In genomic region chr2:130728906-130729585, GRCm38 (mm10) we compare ENCODE assay signal across 26 mouse cellular contexts. TPM values are rescaled to one million over a fixed set of nuclear protein-coding genes. Genes with fewer than 3 reads are reported as not detected.
DNase-seq lines count a peak whose midpoint lies in the region; ATAC-seq and TF ChIP-seq lines count a peak whose summit lies in the region.
"Had no signal": no experiment of that assay in that cellular context is flagged by ENCODE, and none has a peak within 500 bp of the region (broad histone marks: within the 10 kb centered on the region; RNA-seq: fewer than 3 reads in every experiment).

No protein-coding gene starts in this region.

- WGBS in heart, postnatal 0 days = 70% methylated on average over 2 of the region's 2 CpGs

- no peak overlapping the region for H3K9ac ChIP-seq in heart, postnatal 0 days (replicated peaks; ENCODE audit: low read depth, low read length)
- H3K9ac ChIP-seq: embryonic facial prominence, embryonic 12.5 days; limb, embryonic 13.5 days; liver, embryonic 13.5 days; midbrain, embryonic 13.5 days; stomach, embryonic 15.5 days had no signal

- H3K27ac ChIP-seq in heart, postnatal 0 days (ENCODE audit: low read depth) = no peak overlapping the region
- H3K27ac ChIP-seq: embryonic facial prominence, embryonic 12.5 days; heart, embryonic 10.5 days; limb, embryonic 13.5 days; liver, embryonic 13.5 days; midbrain, embryonic 13.5 days; stomach, embryonic 15.5 days had no signal

- intact Hi-C loops in heart, postnatal 25 days (cut with DNase I) = no loop called here
- intact Hi-C loops in left cerebral cortex, postnatal 36 days (cut with DNase I) = no loop called here

- ATAC-seq in heart, postnatal 0 days (ENCODE audit: insufficient read depth, low read depth) = peak; percentile 33; the same call in 1 of the 2 replicates
- ATAC-seq: activated CD4-positive, CD25-positive, alpha-beta regulatory T cell, adult 4 months; midbrain, embryonic 13.5 days had no signal

- no peak overlapping the region for H3K4me2 ChIP-seq in heart, postnatal 0 days (ENCODE audit: low read depth, low read length)
- H3K4me2 ChIP-seq: embryonic facial prominence, embryonic 12.5 days; limb, embryonic 13.5 days; liver, embryonic 13.5 days; midbrain, embryonic 13.5 days; stomach, embryonic 15.5 days had no signal

- no peak for DNase-seq in heart, postnatal 0 days (ENCODE audit: low spot score)
- DNase-seq in heart, postnatal 25 days (ENCODE audit: low spot score) = no peak
- DNase-seq in left cerebral cortex, postnatal 36 days (ENCODE audit: low spot score in 2 of 2) = peak; percentile 28 to 34
- DNase-seq in left cerebral cortex, adult 8-10 months (ENCODE audit: low spot score in 2 of 2) = no peak
- DNase-seq in 3T3-L1 (ENCODE audit: low read depth, low spot score) (peak; percentile 42), adipocyte (ENCODE audit: low spot score) (peak; percentile 63)
- DNase-seq in ovary, postnatal 14 days (ENCODE audit: low spot score) = no peak
- DNase-seq in c-Kit-positive CD71-positive TER-119-positive erythroid progenitor cells, embryonic 14.5 days (ENCODE audit: low spot score) = no peak
- DNase-seq: adrenal gland, postnatal 14 days; B cell, adult 2 months; cerebellum, adult 11-12 months; kidney, adult 2 months; kidney, postnatal 14 days; liver, embryonic 13.5 days; right cerebral cortex, postnatal 4 days; thymus, adult 2 months had no signal

- TF ChIP-seq CTCF in heart, postnatal 0 days (IDR thresholded peaks at IDR 0.05; ENCODE audit: low read depth) = no peak

- H3K4me3 ChIP-seq in heart, postnatal 0 days (ENCODE audit: low read depth, low read length) = no peak overlapping the region
- H3K4me3 ChIP-seq: embryonic facial prominence, embryonic 12.5 days; heart, embryonic 10.5 days; limb, embryonic 13.5 days; liver, embryonic 13.5 days; megakaryocyte, embryonic 14.5 days; midbrain, embryonic 13.5 days; stomach, embryonic 15.5 days had no signal

- peaks cover 95% of the 10 kb centered on the region for H3K36me3 ChIP-seq in heart, postnatal 0 days (replicated peaks; ENCODE audit: control insufficient read depth, insufficient read depth, low read length)

- H3K9me3 ChIP-seq in heart, postnatal 0 days (replicated peaks; ENCODE audit: control insufficient read depth, low read length) = no peaks in the 10 kb centered on the region
- H3K9me3 ChIP-seq: embryonic facial prominence, embryonic 12.5 days; G1E; heart, embryonic 10.5 days; liver, embryonic 13.5 days; stomach, embryonic 15.5 days had no signal

- TF ChIP-seq EP300 in heart, postnatal 0 days (IDR thresholded peaks at IDR 0.05; ENCODE audit: low read depth) = no peak

- H3K27me3 ChIP-seq in heart, postnatal 0 days (ENCODE audit: control insufficient read depth, insufficient read depth, low read length) = no peaks in the 10 kb centered on the region
- H3K27me3 ChIP-seq: CH12.LX; embryonic facial prominence, embryonic 12.5 days; limb, embryonic 13.5 days; liver, embryonic 13.5 days; megakaryocyte, embryonic 14.5 days; midbrain, embryonic 13.5 days; stomach, embryonic 15.5 days had no signal

- H3K4me1 ChIP-seq in heart, postnatal 0 days (ENCODE audit: control insufficient read depth, insufficient read depth) = no peaks in the 10 kb centered on the region
- H3K4me1 ChIP-seq: embryonic facial prominence, embryonic 12.5 days; heart, embryonic 10.5 days; limb, embryonic 13.5 days; liver, embryonic 13.5 days; midbrain, embryonic 13.5 days; stomach, embryonic 15.5 days had no signal

RNA-seq across cellular contexts. Expression of gene Slc4a11, which starts 31.7 kb away (rescaled TPM):
- total RNA-seq in heart, postnatal 0 days (2014; rRNA removed; ENCODE audit: low replicate concordance) = 0.99 and 1.1 TPM in 2 replicates
- 0.03 and 0.07 TPM in 2 replicates for polyA plus RNA-seq in heart, postnatal 0 days (2015; fragmentation: Nextera tagmentation; extraction: Ambion mirVana)
- total RNA-seq in heart, postnatal 25 days (2021) = under 1 TPM; 0.36 to 0.55 TPM
- total RNA-seq in left cerebral cortex, postnatal 36 days (2021) = 1 to 10 TPM; 1.4 to 2.3 TPM
- 1 to 10 TPM; 4.2 to 6.6 (median 4.9) TPM for total RNA-seq in left cerebral cortex, adult 8-10 months (2022)
- total RNA-seq: monocyte, adult 5-6 weeks had no signal

Comparison
In these comparisons a context has a peak if more than half of its experiments do, and no peak if none do; other contexts are left out.
1. DNase-seq: peak in left cerebral cortex, postnatal 36 days (2 of 2), 3T3-L1 (single experiment) and adipocyte (single experiment); none in heart, postnatal 0 days (single experiment), heart, postnatal 25 days (single experiment), left cerebral cortex, adult 8-10 months (0 of 2), ovary, postnatal 14 days (single experiment) and c-Kit-positive CD71-positive TER-119-positive erythroid progenitor cells, embryonic 14.5 days (single experiment).